Mouse (Mus musculus) embryonic facial prominence, embryonic 11.5 days (tissue): ENCODE measurements around the gene Abca7. TPM values are rescaled to one million over a fixed set of nuclear protein-coding genes. Genes with fewer than 3 reads are reported as not detected.

Experiments used
- ATAC-seq: fragments of 200-750 bp; cut with Nextera tagmentation; replicated peaks from 2 replicates; pipeline ENCODE4 v1.8.0; 2017; ENCODE audit warnings: low read depth; ENCODE audit not compliant: insufficient number of reproducible peaks, low FRiP score, low TSS enrichment
- DNase-seq: peaks from one replicate; pipeline ENCODE4 v3.0.0-alpha.2; 2015; ENCODE audit warnings: low spot score
- H3K27ac ChIP-seq: fragments of 300-500 bp; sonication (generic); replicated peaks from 2 replicates; pipeline ENCODE4 v1.5.1; 2014; ENCODE audit warnings: mild to moderate bottlenecking, low read depth, low read length, control low read depth
- H3K27me3 ChIP-seq: fragments of 300-500 bp; sonication (generic); 2 replicates; pipeline ENCODE4 v1.6.1; 2014; ENCODE audit warnings: mild to moderate bottlenecking, low read length, moderate library complexity, mixed read lengths; ENCODE audit not compliant: control insufficient read depth, insufficient read depth
- H3K36me3 ChIP-seq: fragments of 300-500 bp; sonication (generic); replicated peaks from 2 replicates; pipeline ENCODE4 v1.6.1; 2014; ENCODE audit warnings: low read depth, mild to moderate bottlenecking, low read length, moderate library complexity, mixed read lengths; ENCODE audit not compliant: control insufficient read depth, insufficient read depth
- H3K4me1 ChIP-seq: fragments of 300-500 bp; sonication (generic); 2 replicates; pipeline ENCODE4 v1.6.1; 2014; ENCODE audit warnings: low read length, mixed read lengths; ENCODE audit not compliant: control insufficient read depth, insufficient read depth
- H3K4me2 ChIP-seq: fragments of 300-500 bp; sonication (generic); 2 replicates; pipeline ENCODE4 v1.6.1; 2014; ENCODE audit warnings: low read depth, mild to moderate bottlenecking, control low read depth, low read length, moderate library complexity
- H3K4me3 ChIP-seq: fragments of 300-500 bp; sonication (generic); 2 replicates; pipeline ENCODE4 v1.5.1; 2014; ENCODE audit warnings: low read depth, low read length, control low read depth
- H3K9ac ChIP-seq: fragments of 300-500 bp; sonication (generic); replicated peaks from 2 replicates; pipeline ENCODE4 v1.6.1; 2014; ENCODE audit warnings: mild to moderate bottlenecking, control low read depth, low read length
- H3K9me3 ChIP-seq: fragments of 300-500 bp; sonication (generic); replicated peaks from 2 replicates; pipeline ENCODE4 v1.6.1; 2016; ENCODE audit warnings: mild to moderate bottlenecking, low read length, inconsistent platforms, mixed read lengths; ENCODE audit not compliant: control insufficient read depth
- WGBS: fragments of 180-500 bp; shearing (Covaris S2); extraction: QIAGEN DNeasy Blood & Tissue Kit; methylation state at CpG from one replicate; pipeline ENCODE4 v1.1.7; 2014; 5-methylcytosine and 5-hydroxymethylcytosine counted together
- polyA plus RNA-seq: library from polyadenylated mRNA; unstranded; fragments of >200 nt; fragmentation: Nextera tagmentation; extraction: Ambion mirVana; gene quantifications from 2 replicates; pipeline ENCODE4 v1.2.1, GENCODE M21; 2014

Abca7 gene
- polyA plus RNA-seq, 1 experiment from 2014 or later = 0.98 TPM

DNA sequence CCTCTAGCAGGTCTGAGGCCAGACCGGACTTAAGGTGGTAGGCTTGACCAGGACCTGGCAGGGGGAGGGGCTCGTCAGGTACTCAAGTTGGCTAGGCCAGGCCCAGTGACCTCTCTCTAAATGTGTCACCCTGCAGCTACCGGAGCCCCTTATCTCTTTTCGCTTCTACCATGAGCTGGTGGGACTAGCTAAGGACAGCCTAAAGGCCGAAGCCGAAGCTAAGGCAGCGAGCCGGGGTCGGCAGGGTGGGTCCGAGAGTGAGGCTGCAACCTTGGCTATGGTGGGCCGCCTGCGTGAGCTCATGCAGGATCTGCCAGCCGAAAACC lies 32.2 kb downstream of the Abca7 start:
- Histone ChIP-seq H3K4me3 (no peak overlapping the region), H3K36me3 (no peaks in the 10 kb centered on the region), H3K9me3 (no peaks in the 10 kb centered on the region), H3K4me1 (no peaks in the 10 kb centered on the region), H3K27ac (no peak overlapping the region), H3K4me2 (no peak overlapping the region), H3K9ac (no peak overlapping the region), H3K27me3 (no peaks in the 10 kb centered on the region)
- WGBS = 94% methylated on average over 13 of the region's 13 CpGs
- ATAC-seq (no peak), DNase-seq (no peak)

GRCm38 (mm10) chr10:80030191-80030590 lies 33.9 kb downstream of the Abca7 start:
- H3K9me3 ChIP-seq = no peaks in the 10 kb centered on the region
- DNase-seq (no peak), ATAC-seq (no peak)
- H3K4me3 ChIP-seq = no peak overlapping the region
- H3K4me2 ChIP-seq = no peak overlapping the region
- no peaks in the 10 kb centered on the region for H3K36me3 ChIP-seq
- WGBS = 90% methylated on average over 8 of the region's 9 CpGs
- no peak overlapping the region for H3K27ac ChIP-seq
- H3K4me1 ChIP-seq = no peaks in the 10 kb centered on the region
- H3K27me3 ChIP-seq = no peaks in the 10 kb centered on the region
- no peak overlapping the region for H3K9ac ChIP-seq

DNA sequence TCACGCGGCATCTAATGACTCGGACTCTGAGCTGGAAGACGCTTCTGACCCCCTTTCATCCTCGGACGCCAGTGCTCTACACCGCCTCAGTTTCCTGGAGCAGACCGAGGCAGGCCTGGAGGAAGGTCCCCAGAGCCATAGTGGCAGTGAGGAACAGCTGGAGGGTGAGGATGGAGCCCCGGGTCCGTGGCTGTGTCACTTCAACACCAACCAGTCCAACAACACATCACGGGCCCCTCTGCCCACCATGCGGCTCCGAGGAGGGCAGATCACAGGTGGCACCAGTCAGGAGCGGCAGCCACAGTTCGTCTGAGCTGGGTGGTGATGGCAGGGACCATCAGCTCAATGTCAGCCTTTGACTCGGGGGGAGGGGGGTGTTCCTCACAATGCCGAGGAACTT lies 34.4 kb downstream of the Abca7 start:
- Histone ChIP-seq H3K27me3 (no peaks in the 10 kb centered on the region), H3K4me1 (no peaks in the 10 kb centered on the region), H3K27ac (no peak overlapping the region), H3K4me3 (no peak overlapping the region), H3K9me3 (no peaks in the 10 kb centered on the region), H3K4me2 (no peak overlapping the region), H3K36me3 (peaks cover 4% of the 10 kb centered on the region), H3K9ac (no peak overlapping the region)
- no peak for DNase-seq
- no peak for ATAC-seq
- WGBS = 86% methylated on average over 17 of the region's 17 CpGs

GRCm38 (mm10) chr10:80032799-80033480 lies 36.6 kb downstream of the Abca7 start:
- H3K27ac ChIP-seq = 0 out of 2 replicates have a peak overlapping the region, but pooled peaks have one; percentile 13
- no peaks in the 10 kb centered on the region for H3K27me3 ChIP-seq
- DNase-seq (no peak), ATAC-seq (no peak)
- peaks cover 8% of the 10 kb centered on the region for H3K36me3 ChIP-seq
- WGBS = 68% methylated on average over 5 of the region's 5 CpGs
- H3K4me1 ChIP-seq = no peaks in the 10 kb centered on the region
- no peak overlapping the region for H3K4me2 ChIP-seq
- no peak overlapping the region for H3K4me3 ChIP-seq
- no peaks in the 10 kb centered on the region for H3K9me3 ChIP-seq
- H3K9ac ChIP-seq = no peak overlapping the region

GRCm38 (mm10) chr10:80033511-80034391 lies 37.5 kb downstream of the Abca7 start:
- H3K9me3 ChIP-seq = no peaks in the 10 kb centered on the region
- no peak overlapping the region for H3K4me3 ChIP-seq
- H3K9ac ChIP-seq = no peak overlapping the region
- DNase-seq = peak; percentile 52
- WGBS = 52% methylated on average over 9 of the region's 9 CpGs
- H3K36me3 ChIP-seq = peaks cover 8% of the 10 kb centered on the region
- no peak for ATAC-seq
- H3K4me1 ChIP-seq = peaks cover 4% of the 10 kb centered on the region; the same call in 1 of the 2 replicates
- no peak overlapping the region for H3K4me2 ChIP-seq
- no peaks in the 10 kb centered on the region for H3K27me3 ChIP-seq
- H3K27ac ChIP-seq = 0 out of 2 replicates have a peak overlapping the region, but pooled peaks have one; percentile 13

- no peak for ATAC-seq
- H3K4me1 ChIP-seq = peaks cover 4% of the 10 kb centered on the region; the same call in 1 of the 2 replicates
- peaks cover 8% of the 10 kb centered on the region for H3K36me3 ChIP-seq
- no peak overlapping the region for H3K4me2 ChIP-seq
- H3K4me3 ChIP-seq = no peak overlapping the region
- no peak overlapping the region for H3K27ac ChIP-seq
- no peaks in the 10 kb centered on the region for H3K9me3 ChIP-seq
- H3K9ac ChIP-seq = no peak overlapping the region
- WGBS = 74% methylated on average over 8 of the region's 8 CpGs
- DNase-seq = no peak
- no peaks in the 10 kb centered on the region for H3K27me3 ChIP-seq
These were observed 38.9 kb downstream of the Abca7 start for GRCm38 (mm10) chr10:80035148-80035547.

DNA sequence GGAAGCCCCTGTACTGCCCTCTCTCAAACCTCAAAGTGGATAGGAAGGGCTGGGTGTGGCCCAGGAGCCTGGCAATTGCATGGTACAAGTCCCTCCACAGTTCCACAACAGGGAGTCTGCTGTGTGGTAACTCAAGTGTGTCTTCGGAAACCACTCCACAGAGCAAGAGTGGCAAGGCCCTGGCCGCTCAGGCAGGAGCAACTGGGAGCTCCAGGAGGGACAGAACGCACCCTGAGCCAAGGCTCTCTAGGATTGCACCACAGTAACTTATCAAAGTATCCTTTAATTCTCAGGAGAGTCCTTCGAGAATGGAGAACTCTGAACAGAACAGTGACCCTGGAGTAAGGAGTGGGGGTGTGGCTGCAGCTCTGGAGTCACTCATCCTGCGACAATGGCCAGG lies 39.4 kb downstream of the Abca7 start:
- H3K36me3 ChIP-seq = peaks cover 8% of the 10 kb centered on the region
- H3K27ac ChIP-seq = no peak overlapping the region
- H3K9me3 ChIP-seq = no peaks in the 10 kb centered on the region

DNA sequence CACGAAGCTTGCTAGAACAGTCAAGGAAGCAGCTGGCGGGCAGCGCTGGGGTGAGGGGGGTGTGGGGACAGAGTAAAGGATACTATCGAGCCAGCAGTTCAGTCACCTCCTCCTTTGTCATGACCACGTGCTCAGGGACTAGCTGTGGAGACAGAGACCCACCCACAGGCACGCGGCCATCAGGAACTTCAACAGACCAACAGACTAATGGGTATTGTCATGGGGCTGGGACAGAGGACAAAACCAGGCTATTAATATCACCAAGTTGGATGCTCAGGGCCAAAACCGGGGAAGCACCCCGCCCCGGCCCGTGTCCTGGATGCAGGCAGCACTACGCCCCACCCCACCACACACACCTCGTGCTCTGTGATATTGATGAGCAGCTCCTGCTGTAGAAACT lies 40.5 kb downstream of the Abca7 start:
- DNase-seq (no peak), ATAC-seq (no peak)
- no peak overlapping the region for H3K27ac ChIP-seq
- H3K4me1 ChIP-seq = peaks cover 4% of the 10 kb centered on the region; the same call in 1 of the 2 replicates
- no peak overlapping the region for H3K9ac ChIP-seq
- 92% methylated on average over 13 of the region's 13 CpGs for WGBS
- H3K36me3 ChIP-seq = peaks cover 8% of the 10 kb centered on the region
- no peaks in the 10 kb centered on the region for H3K27me3 ChIP-seq
- H3K4me3 ChIP-seq = no peak overlapping the region
- no peak overlapping the region for H3K4me2 ChIP-seq
- no peaks in the 10 kb centered on the region for H3K9me3 ChIP-seq

More for the DNA sequence above, 39.4 kb downstream of the Abca7 start:
- no peak overlapping the region for H3K9ac ChIP-seq
- DNase-seq (no peak), ATAC-seq (no peak)
- no peak overlapping the region for H3K4me3 ChIP-seq
- peaks cover 4% of the 10 kb centered on the region; the same call in 1 of the 2 replicates for H3K4me1 ChIP-seq
- WGBS = 94% methylated on average over 5 of the region's 5 CpGs
- H3K4me2 ChIP-seq = no peak overlapping the region
- no peaks in the 10 kb centered on the region for H3K27me3 ChIP-seq
